Mouse (Mus musculus): ENCODE results near the gene BC052040. TPM values are rescaled to one million over a fixed set of nuclear protein-coding genes. Genes with fewer than 3 reads are reported as not detected.

The BC052040 gene
- polyA plus RNA-seq, 1 experiment from 2014 or later, result 22.3 TPM

DNA sequence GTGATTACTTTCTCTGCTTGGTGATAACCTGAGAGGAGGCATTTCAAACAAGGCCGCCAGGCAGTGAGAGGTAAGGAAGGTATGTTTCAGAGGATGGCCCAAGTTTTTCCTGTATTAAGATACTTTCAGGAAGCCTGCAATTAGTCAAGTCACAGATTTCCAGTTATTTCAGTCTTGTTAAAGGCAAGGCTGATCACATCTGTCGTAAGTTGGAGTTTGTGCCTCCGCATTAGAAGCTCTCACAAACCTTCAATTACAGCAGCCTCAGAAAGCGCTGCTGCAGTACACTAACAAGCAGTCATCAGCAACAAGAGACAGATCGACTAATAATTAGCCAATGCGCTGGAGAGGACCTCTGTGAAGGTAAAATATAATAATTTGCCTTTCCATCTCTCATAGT lies 112.9 kb downstream of the BC052040 start:
- H3K27ac ChIP-seq (ENCODE audit: low read depth, low read length), result no peak overlapping the region
- H3K4me3 ChIP-seq (ENCODE audit: low read depth, low read length), result no peak overlapping the region
- H3K9ac ChIP-seq (ENCODE audit: low read length), result no peak overlapping the region
- no peaks in the 10 kb centered on the region for H3K9me3 ChIP-seq (ENCODE audit: control insufficient read depth, low read length)
- no peaks in the 10 kb centered on the region for H3K36me3 ChIP-seq (ENCODE audit: control insufficient read depth, insufficient read depth, low read length)
- no peaks in the 10 kb centered on the region for H3K4me1 ChIP-seq (replicated peaks; ENCODE audit: control insufficient read depth, insufficient read depth, low read length)
- H3K4me2 ChIP-seq (ENCODE audit: low read depth, low read length, severe bottlenecking), result no peak overlapping the region
- no peak for ATAC-seq (replicated peaks; ENCODE audit: low FRiP score)
- H3K27me3 ChIP-seq (ENCODE audit: control insufficient read depth, insufficient read depth, low read length), result no peaks in the 10 kb centered on the region
- no peak for DNase-seq (ENCODE audit: low spot score)
- 90% methylated on average over 6 of the region's 6 CpGs for WGBS

DNA sequence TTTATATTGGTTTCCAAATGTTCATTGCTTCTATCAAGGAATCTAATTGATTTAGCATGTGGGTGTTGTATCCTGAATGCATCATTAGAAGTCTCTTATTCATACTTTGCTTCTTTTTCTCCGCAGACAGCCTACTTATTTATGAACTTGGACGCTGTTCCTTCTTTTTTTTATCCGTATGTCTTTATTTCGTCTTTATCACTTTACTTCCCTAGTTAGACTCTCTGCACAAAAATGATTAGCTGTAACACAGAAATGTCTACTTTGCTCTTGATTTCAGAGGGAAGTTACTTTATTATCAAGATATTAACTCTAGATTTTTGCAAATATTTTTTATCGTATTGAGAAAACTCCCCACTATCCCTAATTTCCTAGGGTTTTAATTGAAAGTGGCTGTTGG lies 117.5 kb downstream of the BC052040 start:
- 94% methylated on average over 5 of the region's 5 CpGs for WGBS
- no peak for DNase-seq (ENCODE audit: low spot score)
- no peak for ATAC-seq (replicated peaks; ENCODE audit: low FRiP score)

DNA sequence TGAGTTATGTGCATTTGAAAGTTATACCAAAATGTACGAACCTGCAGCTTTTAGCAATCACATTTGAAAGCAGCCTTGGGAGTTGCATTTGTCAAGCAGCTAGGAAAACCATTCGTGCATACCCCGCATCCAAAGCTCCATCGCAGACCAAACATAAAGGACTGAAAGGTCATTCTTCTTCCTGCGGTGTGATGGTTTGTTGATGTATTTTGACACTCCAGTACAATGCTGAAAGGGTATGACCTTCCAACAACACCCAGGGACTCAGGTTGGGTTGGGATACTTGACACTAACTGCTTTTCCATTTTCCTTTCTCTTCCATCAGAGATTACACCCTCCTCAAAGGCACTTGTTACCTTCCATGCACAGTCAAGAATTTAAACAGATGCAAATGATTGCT lies 121.1 kb downstream of the BC052040 start:
- WGBS, result 59% methylated on average over 5 of the region's 5 CpGs
- no peak for DNase-seq (ENCODE audit: low spot score)

More for the DNA sequence above, 117.5 kb downstream of the BC052040 start:
- Histone ChIP-seq H3K9me3 (ENCODE audit: control insufficient read depth, low read length) (no peaks in the 10 kb centered on the region), H3K36me3 (ENCODE audit: control insufficient read depth, insufficient read depth, low read length) (no peaks in the 10 kb centered on the region), H3K9ac (ENCODE audit: low read length) (no peak overlapping the region), H3K4me2 (ENCODE audit: low read depth, low read length, severe bottlenecking) (no peak overlapping the region), H3K27ac (ENCODE audit: low read depth, low read length) (no peak overlapping the region), H3K27me3 (ENCODE audit: control insufficient read depth, insufficient read depth, low read length) (no peaks in the 10 kb centered on the region), H3K4me3 (ENCODE audit: low read depth, low read length) (no peak overlapping the region), H3K4me1 (replicated peaks; ENCODE audit: control insufficient read depth, insufficient read depth, low read length) (no peaks in the 10 kb centered on the region)

DNA sequence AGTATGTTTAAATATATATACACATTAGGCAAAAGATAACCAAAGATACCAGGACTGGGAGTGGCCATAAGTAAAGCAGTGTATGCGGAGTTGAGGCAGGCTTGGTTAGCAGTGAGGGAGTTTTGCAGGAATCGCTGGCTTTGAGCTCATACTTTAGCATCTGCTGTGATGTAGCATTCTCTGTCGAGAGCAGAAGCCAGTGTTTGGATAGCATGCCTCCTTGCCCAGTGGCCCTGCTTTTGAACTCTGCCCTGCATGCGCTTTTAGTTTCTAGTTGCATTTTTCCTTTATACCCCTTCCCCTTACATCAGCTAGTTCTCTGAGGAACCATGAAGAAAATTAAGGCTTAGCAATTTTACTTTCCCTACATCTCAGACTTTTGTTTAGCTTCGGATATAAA lies 136.0 kb downstream of the BC052040 start:
- Histone ChIP-seq H3K9me3 (ENCODE audit: control insufficient read depth, low read length) (peaks cover 2% of the 10 kb centered on the region; the same call in 1 of the 2 replicates), H3K27ac (ENCODE audit: low read depth, low read length) (no peak overlapping the region), H3K4me1 (replicated peaks; ENCODE audit: control insufficient read depth, insufficient read depth, low read length) (no peaks in the 10 kb centered on the region), H3K36me3 (ENCODE audit: control insufficient read depth, insufficient read depth, low read length) (no peaks in the 10 kb centered on the region), H3K4me3 (ENCODE audit: low read depth, low read length) (no peak overlapping the region), H3K9ac (ENCODE audit: low read length) (no peak overlapping the region), H3K4me2 (ENCODE audit: low read depth, low read length, severe bottlenecking) (no peak overlapping the region), H3K27me3 (ENCODE audit: control insufficient read depth, insufficient read depth, low read length) (no peaks in the 10 kb centered on the region)
- DNase-seq (ENCODE audit: low spot score) (no peak), ATAC-seq (replicated peaks; ENCODE audit: low FRiP score) (no peak)
- 83% methylated on average over 5 of the region's 5 CpGs for WGBS

More for the DNA sequence above, 121.1 kb downstream of the BC052040 start:
- Histone ChIP-seq H3K36me3 (ENCODE audit: control insufficient read depth, insufficient read depth, low read length) (no peaks in the 10 kb centered on the region), H3K4me2 (ENCODE audit: low read depth, low read length, severe bottlenecking) (no peak overlapping the region), H3K4me3 (ENCODE audit: low read depth, low read length) (no peak overlapping the region), H3K4me1 (replicated peaks; ENCODE audit: control insufficient read depth, insufficient read depth, low read length) (no peaks in the 10 kb centered on the region; the same call in 1 of the 2 replicates), H3K9ac (ENCODE audit: low read length) (no peak overlapping the region), H3K9me3 (ENCODE audit: control insufficient read depth, low read length) (no peaks in the 10 kb centered on the region), H3K27me3 (ENCODE audit: control insufficient read depth, insufficient read depth, low read length) (no peaks in the 10 kb centered on the region), H3K27ac (ENCODE audit: low read depth, low read length) (no peak overlapping the region)
- no peak for ATAC-seq (replicated peaks; ENCODE audit: low FRiP score)

DNA sequence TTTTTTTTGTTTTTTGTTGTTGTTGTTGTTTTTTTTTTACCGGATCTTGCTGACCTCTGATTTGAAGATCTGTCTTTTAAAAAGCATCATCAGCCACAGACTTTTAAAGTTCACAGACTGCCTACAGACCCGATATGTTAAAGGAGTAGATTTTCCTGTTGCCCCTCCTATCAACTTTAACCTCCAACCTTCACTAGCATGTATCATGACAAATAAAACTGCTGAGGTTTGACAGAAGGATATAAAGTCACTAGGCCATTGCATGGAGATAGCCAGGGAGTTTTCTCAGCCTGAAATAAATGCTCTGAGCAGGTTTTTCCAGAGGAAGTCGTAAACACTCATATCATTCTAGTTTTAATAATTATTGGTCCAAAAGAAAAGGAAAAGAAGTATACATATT lies 136.5 kb downstream of the BC052040 start:
- Histone ChIP-seq H3K4me2 (ENCODE audit: low read depth, low read length, severe bottlenecking) (no peak overlapping the region), H3K36me3 (ENCODE audit: control insufficient read depth, insufficient read depth, low read length) (no peaks in the 10 kb centered on the region), H3K9ac (ENCODE audit: low read length) (no peak overlapping the region), H3K9me3 (ENCODE audit: control insufficient read depth, low read length) (peaks cover 2% of the 10 kb centered on the region; the same call in 1 of the 2 replicates), H3K27me3 (ENCODE audit: control insufficient read depth, insufficient read depth, low read length) (no peaks in the 10 kb centered on the region), H3K4me1 (replicated peaks; ENCODE audit: control insufficient read depth, insufficient read depth, low read length) (no peaks in the 10 kb centered on the region), H3K4me3 (ENCODE audit: low read depth, low read length) (no peak overlapping the region), H3K27ac (ENCODE audit: low read depth, low read length) (no peak overlapping the region)
- ATAC-seq (replicated peaks; ENCODE audit: low FRiP score) (no peak), DNase-seq (ENCODE audit: low spot score) (no peak)
- WGBS, result 90% methylated on average over 3 of the region's 3 CpGs

DNA sequence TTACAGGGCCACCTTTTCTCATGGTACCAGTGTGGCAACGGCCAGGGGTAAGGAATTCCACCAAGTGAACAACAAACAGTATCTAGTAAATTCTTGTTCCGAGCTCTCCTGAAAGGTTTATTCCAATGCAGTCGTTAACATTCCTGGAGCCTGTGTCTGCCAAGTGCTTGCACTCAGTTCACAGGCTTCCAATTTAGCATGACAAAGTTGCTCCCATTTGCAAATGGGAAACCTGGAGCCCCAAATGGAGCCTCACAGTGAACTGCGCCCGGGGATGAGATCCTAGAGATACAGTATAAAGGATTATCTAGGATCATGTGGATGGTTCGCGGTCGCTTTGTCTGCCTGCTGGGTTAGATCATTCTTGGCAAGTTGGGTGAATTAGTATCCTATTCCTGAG lies 141.9 kb downstream of the BC052040 start:
- no peak; the same call in 1 of the 2 replicates for ATAC-seq (replicated peaks; ENCODE audit: low FRiP score)
- no peak for DNase-seq (ENCODE audit: low spot score)
- 22% methylated on average over 8 of the region's 8 CpGs for WGBS

DNA sequence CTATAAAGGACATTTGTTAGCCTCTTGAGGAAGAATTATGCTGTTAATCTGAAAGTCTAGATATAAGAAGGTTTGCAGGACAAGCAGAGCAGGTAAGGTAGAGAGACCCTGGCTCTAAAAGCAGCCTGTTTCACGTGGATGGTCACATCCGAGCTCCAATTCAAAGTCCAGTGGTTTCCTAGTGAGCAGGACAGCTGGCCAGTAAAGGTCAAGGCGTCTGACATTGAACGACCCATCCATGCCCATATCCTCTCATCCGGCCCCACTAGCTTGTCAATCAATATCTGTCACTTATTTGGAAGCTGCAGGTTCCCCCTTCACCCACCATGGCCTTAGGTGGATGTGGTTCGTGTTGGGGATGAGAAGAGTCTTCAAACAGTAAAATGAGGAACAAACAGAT lies 142.7 kb downstream of the BC052040 start:
- ATAC-seq (replicated peaks; ENCODE audit: low FRiP score) (no peak), DNase-seq (ENCODE audit: low spot score) (no peak)
- H3K4me3 ChIP-seq (ENCODE audit: low read depth, low read length), result no peak overlapping the region
- peaks cover 2% of the 10 kb centered on the region; the same call in 1 of the 2 replicates for H3K9me3 ChIP-seq (ENCODE audit: control insufficient read depth, low read length)
- H3K4me2 ChIP-seq (ENCODE audit: low read depth, low read length, severe bottlenecking), result 0 out of 2 replicates have a peak overlapping the region, but pooled peaks have one; percentile 15
- WGBS, result 61% methylated on average over 6 of the region's 6 CpGs
- H3K27me3 ChIP-seq (ENCODE audit: control insufficient read depth, insufficient read depth, low read length), result no peaks in the 10 kb centered on the region
- H3K4me1 ChIP-seq (replicated peaks; ENCODE audit: control insufficient read depth, insufficient read depth, low read length), result peaks cover 6% of the 10 kb centered on the region; the same call in 1 of the 2 replicates
- H3K36me3 ChIP-seq (ENCODE audit: control insufficient read depth, insufficient read depth, low read length), result no peaks in the 10 kb centered on the region
- no peak overlapping the region for H3K9ac ChIP-seq (ENCODE audit: low read length)
- peak overlapping the region; percentile 63 for H3K27ac ChIP-seq (ENCODE audit: low read depth, low read length)

More for the DNA sequence above, 141.9 kb downstream of the BC052040 start:
- Histone ChIP-seq H3K4me3 (ENCODE audit: low read depth, low read length) (no peak overlapping the region), H3K4me1 (replicated peaks; ENCODE audit: control insufficient read depth, insufficient read depth, low read length) (peaks cover 6% of the 10 kb centered on the region; the same call in 1 of the 2 replicates), H3K9ac (ENCODE audit: low read length) (no peak overlapping the region), H3K27ac (ENCODE audit: low read depth, low read length) (no peak overlapping the region), H3K4me2 (ENCODE audit: low read depth, low read length, severe bottlenecking) (no peak overlapping the region), H3K27me3 (ENCODE audit: control insufficient read depth, insufficient read depth, low read length) (no peaks in the 10 kb centered on the region), H3K9me3 (ENCODE audit: control insufficient read depth, low read length) (peaks cover 2% of the 10 kb centered on the region; the same call in 1 of the 2 replicates), H3K36me3 (ENCODE audit: control insufficient read depth, insufficient read depth, low read length) (no peaks in the 10 kb centered on the region)

DNA sequence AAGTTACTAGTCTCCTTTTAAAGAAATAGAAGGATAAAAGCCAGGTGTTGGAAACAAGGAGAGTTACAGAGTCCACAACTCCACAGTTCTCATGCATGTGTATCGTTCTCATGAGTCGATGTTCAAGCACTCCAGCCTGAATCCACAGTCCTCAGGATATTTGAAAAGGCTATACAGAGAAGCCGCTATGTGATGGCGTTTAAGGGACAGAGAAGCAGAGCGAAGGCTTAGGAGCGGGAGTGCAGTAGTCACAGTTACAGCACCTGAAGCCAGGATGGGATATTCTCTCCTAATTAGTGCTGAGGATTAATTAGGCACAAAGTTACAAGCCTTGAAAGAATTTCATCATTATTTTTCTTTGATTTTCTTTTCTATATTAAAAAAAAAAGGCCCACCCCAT lies 143.2 kb downstream of the BC052040 start:
- Histone ChIP-seq H3K4me3 (ENCODE audit: low read depth, low read length) (no peak overlapping the region), H3K9me3 (ENCODE audit: control insufficient read depth, low read length) (peaks cover 2% of the 10 kb centered on the region; the same call in 1 of the 2 replicates), H3K4me1 (replicated peaks; ENCODE audit: control insufficient read depth, insufficient read depth, low read length) (peaks cover 6% of the 10 kb centered on the region; the same call in 1 of the 2 replicates), H3K27me3 (ENCODE audit: control insufficient read depth, insufficient read depth, low read length) (no peaks in the 10 kb centered on the region), H3K4me2 (ENCODE audit: low read depth, low read length, severe bottlenecking) (no peak overlapping the region), H3K36me3 (ENCODE audit: control insufficient read depth, insufficient read depth, low read length) (no peaks in the 10 kb centered on the region), H3K9ac (ENCODE audit: low read length) (no peak overlapping the region), H3K27ac (ENCODE audit: low read depth, low read length) (peak overlapping the region; percentile 63; the same call in 1 of the 2 replicates)
- 53% methylated on average over 6 of the region's 6 CpGs for WGBS
- ATAC-seq (replicated peaks; ENCODE audit: low FRiP score) (no peak), DNase-seq (ENCODE audit: low spot score) (no peak)

DNA sequence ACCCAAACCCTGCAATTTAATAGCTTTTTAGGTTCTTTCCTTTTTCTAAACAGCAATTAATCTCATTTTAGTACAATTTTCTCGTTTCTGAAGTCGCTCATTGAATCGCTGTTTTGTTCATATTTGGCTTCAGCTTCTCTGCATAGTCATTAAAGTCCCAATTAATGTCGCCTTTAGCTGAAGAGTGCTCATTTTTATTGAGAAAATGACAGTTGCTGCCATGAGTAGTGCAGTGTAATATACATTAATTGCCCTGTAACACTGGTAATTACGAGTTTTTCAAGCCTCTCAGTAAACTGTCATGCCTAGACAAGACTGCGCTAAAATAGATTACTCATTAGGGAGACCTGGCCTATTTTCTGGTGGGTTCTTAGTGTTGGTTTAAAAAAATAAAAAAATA lies 144.0 kb downstream of the BC052040 start:
- no peak overlapping the region for H3K4me2 ChIP-seq (ENCODE audit: low read depth, low read length, severe bottlenecking)
- no peaks in the 10 kb centered on the region for H3K27me3 ChIP-seq (ENCODE audit: control insufficient read depth, insufficient read depth, low read length)
- no peak overlapping the region for H3K9ac ChIP-seq (ENCODE audit: low read length)
- ATAC-seq (replicated peaks; ENCODE audit: low FRiP score), result peak; percentile 86
- WGBS, result 52% methylated on average over 6 of the region's 6 CpGs
- H3K27ac ChIP-seq (ENCODE audit: low read depth, low read length), result no peak overlapping the region
- no peak overlapping the region for H3K4me3 ChIP-seq (ENCODE audit: low read depth, low read length)
- peaks cover under 1% of the 10 kb centered on the region; the same call in 1 of the 2 replicates for H3K9me3 ChIP-seq (ENCODE audit: control insufficient read depth, low read length)
- H3K4me1 ChIP-seq (replicated peaks; ENCODE audit: control insufficient read depth, insufficient read depth, low read length), result peaks cover 6% of the 10 kb centered on the region; the same call in 1 of the 2 replicates
- DNase-seq (ENCODE audit: low spot score), result no peak
- H3K36me3 ChIP-seq (ENCODE audit: control insufficient read depth, insufficient read depth, low read length), result no peaks in the 10 kb centered on the region
